Mouse (Mus musculus): ENCODE results near the gene Wscd1.

- no peak for TF ChIP-seq ZNF384 (IDR thresholded peaks at IDR 0.05; ENCODE audit: low read depth, low read length)
- TF ChIP-seq ZC3H11A (IDR thresholded peaks at IDR 0.05; ENCODE audit: borderline replicate concordance, low read depth, low read length): no peak
- no peak for TF ChIP-seq CHD2 (IDR thresholded peaks at IDR 0.05; ENCODE audit: low read depth, low read length)
- TF ChIP-seq MAFK (IDR thresholded peaks at IDR 0.05; ENCODE audit: insufficient read depth, low read depth, low read length): no peak
- TF ChIP-seq HCFC1 (IDR thresholded peaks at IDR 0.05; ENCODE audit: borderline replicate concordance, insufficient read depth, low read length): no peak
Observed at GRCm38 (mm10) chr11:71764743-71765142, 15.0 kb downstream of the Wscd1 start.
